Mouse (Mus musculus): ENCODE results near the gene Fkbp11. TPM values are rescaled to one million over a fixed set of nuclear protein-coding genes. Genes with fewer than 3 reads are reported as not detected.
A peak's percentile ranks its signal among the peaks of the same experiment; 100 is the strongest.

Gene Fkbp11
- total and polyA plus RNA-seq, 3 experiments: 4.8 to 5.8 (median 5.1) TPM

DNA sequence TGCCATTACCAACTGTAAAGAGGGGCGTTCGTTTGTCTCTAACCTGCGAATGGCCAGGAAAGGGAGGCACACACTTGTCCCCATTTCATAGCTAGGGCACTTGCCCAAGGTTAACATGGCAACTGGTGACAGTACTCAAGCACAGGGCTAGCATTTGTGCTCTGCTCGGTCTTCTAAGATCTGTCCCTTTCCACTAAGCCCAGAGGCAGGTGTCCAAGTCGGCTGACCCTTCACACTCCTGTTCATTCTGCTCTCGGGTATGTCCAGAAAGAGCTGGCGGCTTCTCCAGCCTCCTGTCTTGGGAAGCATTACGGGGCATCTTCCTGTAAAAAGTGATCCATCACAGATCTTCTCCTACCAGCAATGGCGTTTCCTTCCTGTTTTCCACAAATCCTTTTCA, 368 bp upstream of the Fkbp11 start:
- Histone ChIP-seq H3K79me2 (replicated peaks; ENCODE audit: control insufficient read depth, insufficient read depth, low read length) (no peaks in the 10 kb centered on the region), H3K27me3 (ENCODE audit: control insufficient read depth, insufficient read depth, low read length) (no peaks in the 10 kb centered on the region; the same call in 1 of the 2 replicates), H3K4me3 (peak overlapping the region; percentile 68), H3K9ac (ENCODE audit: low read depth, low read length) (no peak overlapping the region), H3K4me1 (ENCODE audit: control insufficient read depth, insufficient read depth, low read length) (peaks cover 4% of the 10 kb centered on the region), H3K27ac (no peak overlapping the region), H3K36me3 (ENCODE audit: control insufficient read depth, insufficient read depth, low read length) (no peaks in the 10 kb centered on the region)
- intact Hi-C loops (cut with DNase I): no loop called here
- 26% methylated on average over 9 of the region's 9 CpGs for WGBS
- DNase-seq: no peak
- TF ChIP-seq CTCF (IDR thresholded peaks at IDR 0.05): no peak
- 0 out of 2 replicates have a peak, but pooled peaks have one; percentile 3 for TF ChIP-seq POLR2A (IDR thresholded peaks at IDR 0.05; ENCODE audit: insufficient read depth, low read depth, low read length)

- DNase-seq: no peak
- no peak for TF ChIP-seq EP300 (IDR thresholded peaks at IDR 0.05; ENCODE audit: insufficient read depth, low read depth, low read length)
- no peak for TF ChIP-seq CTCF (IDR thresholded peaks at IDR 0.05)
- H3K9ac ChIP-seq (ENCODE audit: low read depth, low read length): no peak overlapping the region
These were observed 1.3 kb downstream of the Fkbp11 start for GRCm38 (mm10) chr15:98726746-98727145.

DNA sequence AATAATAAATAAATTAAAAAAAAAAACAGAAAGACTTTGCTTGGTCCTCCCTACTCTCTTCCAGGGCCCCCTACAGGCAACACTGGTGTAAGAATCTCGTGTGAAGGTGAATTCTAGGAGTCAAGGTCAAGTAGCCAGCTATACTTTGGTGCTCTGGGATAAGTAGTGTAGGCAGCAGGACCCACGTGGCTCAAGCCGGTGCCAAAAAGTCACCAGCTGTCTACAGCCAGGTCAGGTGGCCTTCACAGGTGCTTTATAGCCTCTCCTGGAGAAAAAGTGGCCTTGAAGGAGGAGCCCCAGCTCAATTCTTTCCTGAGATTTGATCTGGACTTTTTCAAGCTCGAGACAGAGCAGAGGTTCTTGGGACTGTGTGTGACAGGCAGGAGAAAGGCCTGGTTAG, 1.9 kb downstream of the Fkbp11 start:
- Histone ChIP-seq H3K79me2 (replicated peaks; ENCODE audit: control insufficient read depth, insufficient read depth, low read length) (no peaks in the 10 kb centered on the region), H3K36me3 (ENCODE audit: control insufficient read depth, insufficient read depth, low read length) (no peaks in the 10 kb centered on the region), H3K4me1 (ENCODE audit: control insufficient read depth, insufficient read depth, low read length) (peaks cover 4% of the 10 kb centered on the region), H3K9ac (ENCODE audit: low read depth, low read length) (no peak overlapping the region), H3K4me3 (no peak overlapping the region), H3K27ac (no peak overlapping the region), H3K27me3 (ENCODE audit: control insufficient read depth, insufficient read depth, low read length) (no peaks in the 10 kb centered on the region; the same call in 1 of the 2 replicates)
- no peak for DNase-seq
- 90% methylated on average over 4 of the region's 4 CpGs for WGBS
- no peak for TF ChIP-seq EP300 (IDR thresholded peaks at IDR 0.05; ENCODE audit: insufficient read depth, low read depth, low read length)
- no peak for TF ChIP-seq CTCF (IDR thresholded peaks at IDR 0.05)
- no peak for TF ChIP-seq POLR2A (IDR thresholded peaks at IDR 0.05; ENCODE audit: insufficient read depth, low read depth, low read length)
- intact Hi-C loops (cut with DNase I): no loop called here

More at GRCm38 (mm10) chr15:98726746-98727145, 1.3 kb downstream of the Fkbp11 start:
- Histone ChIP-seq H3K4me1 (ENCODE audit: control insufficient read depth, insufficient read depth, low read length) (peaks cover 4% of the 10 kb centered on the region), H3K27me3 (ENCODE audit: control insufficient read depth, insufficient read depth, low read length) (no peaks in the 10 kb centered on the region; the same call in 1 of the 2 replicates), H3K27ac (no peak overlapping the region), H3K36me3 (ENCODE audit: control insufficient read depth, insufficient read depth, low read length) (no peaks in the 10 kb centered on the region), H3K4me3 (no peak overlapping the region), H3K79me2 (replicated peaks; ENCODE audit: control insufficient read depth, insufficient read depth, low read length) (no peaks in the 10 kb centered on the region)
- WGBS: 65% methylated on average over 7 of the region's 7 CpGs
- intact Hi-C loops (cut with DNase I): no loop called here

DNA sequence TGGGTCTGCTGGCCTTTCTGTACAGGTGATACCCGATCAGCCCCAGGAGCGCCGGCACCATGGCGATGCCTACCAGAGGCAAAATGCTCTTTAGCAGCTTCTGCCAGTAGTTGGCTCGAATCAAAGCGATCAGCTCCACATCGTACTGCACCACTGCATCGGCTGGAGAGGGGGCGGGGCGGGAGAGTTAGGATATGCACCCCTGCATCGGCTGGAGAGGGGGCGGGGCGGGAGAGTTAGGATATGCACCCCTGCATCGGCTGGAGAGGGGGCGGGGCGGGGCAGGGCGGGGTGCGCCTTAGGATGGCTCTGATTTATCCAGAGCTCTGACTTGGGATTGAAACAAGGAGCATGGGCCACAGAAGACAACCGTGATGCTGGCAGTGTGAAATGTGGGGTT, 3.6 kb downstream of the Fkbp11 start:
- no peak for DNase-seq
- intact Hi-C loops (cut with DNase I): no loop called here
- no peak overlapping the region for H3K9ac ChIP-seq (ENCODE audit: low read depth, low read length)
- no peak for TF ChIP-seq EP300 (IDR thresholded peaks at IDR 0.05; ENCODE audit: insufficient read depth, low read depth, low read length)
- no peak for TF ChIP-seq POLR2A (IDR thresholded peaks at IDR 0.05; ENCODE audit: insufficient read depth, low read depth, low read length)
- H3K27me3 ChIP-seq (ENCODE audit: control insufficient read depth, insufficient read depth, low read length): no peaks in the 10 kb centered on the region; the same call in 1 of the 2 replicates
- H3K79me2 ChIP-seq (replicated peaks; ENCODE audit: control insufficient read depth, insufficient read depth, low read length): no peaks in the 10 kb centered on the region
- no peaks in the 10 kb centered on the region for H3K36me3 ChIP-seq (ENCODE audit: control insufficient read depth, insufficient read depth, low read length)
- no peak overlapping the region for H3K27ac ChIP-seq
- peaks cover 4% of the 10 kb centered on the region for H3K4me1 ChIP-seq (ENCODE audit: control insufficient read depth, insufficient read depth, low read length)
- WGBS: 54% methylated on average over 19 of the region's 19 CpGs
- no peak overlapping the region for H3K4me3 ChIP-seq

DNA sequence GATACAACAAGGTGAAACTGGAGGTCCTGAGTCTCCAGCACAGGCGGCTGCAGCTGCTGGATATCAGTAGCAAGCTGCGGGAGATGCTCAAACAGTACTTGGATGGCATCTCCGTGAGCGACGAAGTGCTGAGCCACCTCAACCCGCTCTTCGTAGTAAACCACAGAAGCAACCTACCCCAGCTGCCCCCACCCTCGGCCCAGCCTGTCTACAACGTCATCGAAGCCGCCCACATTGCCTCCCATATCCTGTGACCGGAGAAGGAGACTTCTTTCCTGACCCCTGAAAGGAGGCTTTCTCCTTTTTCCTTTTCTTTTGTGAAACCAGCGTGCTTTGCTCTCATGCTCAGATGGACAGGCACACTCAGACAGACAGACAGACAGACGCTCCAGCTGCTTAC, 5.1 kb downstream of the Fkbp11 start:
- Histone ChIP-seq H3K36me3 (ENCODE audit: control insufficient read depth, insufficient read depth, low read length) (no peaks in the 10 kb centered on the region), H3K4me3 (no peak overlapping the region), H3K9ac (ENCODE audit: low read depth, low read length) (peak overlapping the region; percentile 40), H3K4me1 (ENCODE audit: control insufficient read depth, insufficient read depth, low read length) (no peaks in the 10 kb centered on the region), H3K79me2 (replicated peaks; ENCODE audit: control insufficient read depth, insufficient read depth, low read length) (no peaks in the 10 kb centered on the region), H3K27ac (no peak overlapping the region), H3K27me3 (ENCODE audit: control insufficient read depth, insufficient read depth, low read length) (no peaks in the 10 kb centered on the region; the same call in 1 of the 2 replicates)
- DNase-seq: peak in 1 of 2 experiments; percentile 32
- WGBS: 39% methylated on average over 14 of the region's 14 CpGs
- intact Hi-C loops (cut with DNase I): no loop called here
- TF ChIP-seq EP300 (IDR thresholded peaks at IDR 0.05; ENCODE audit: insufficient read depth, low read depth, low read length): no peak
- TF ChIP-seq CTCF (IDR thresholded peaks at IDR 0.05): no peak
- no peak for TF ChIP-seq POLR2A (IDR thresholded peaks at IDR 0.05; ENCODE audit: insufficient read depth, low read depth, low read length)

- H3K9ac ChIP-seq (ENCODE audit: low read depth, low read length): no peak overlapping the region
- H3K4me3 ChIP-seq: no peak overlapping the region
- no peaks in the 10 kb centered on the region for H3K4me1 ChIP-seq (ENCODE audit: control insufficient read depth, insufficient read depth, low read length)
- 80% methylated on average over 8 of the region's 8 CpGs for WGBS
- no peaks in the 10 kb centered on the region; the same call in 1 of the 2 replicates for H3K27me3 ChIP-seq (ENCODE audit: control insufficient read depth, insufficient read depth, low read length)
- no peak overlapping the region for H3K27ac ChIP-seq
- no peaks in the 10 kb centered on the region for H3K79me2 ChIP-seq (replicated peaks; ENCODE audit: control insufficient read depth, insufficient read depth, low read length)
- intact Hi-C loops (cut with DNase I): no loop called here
- DNase-seq: no peak
- TF ChIP-seq CTCF (IDR thresholded peaks at IDR 0.05) (no peak), POLR2A (IDR thresholded peaks at IDR 0.05; ENCODE audit: insufficient read depth, low read depth, low read length) (no peak), EP300 (IDR thresholded peaks at IDR 0.05; ENCODE audit: insufficient read depth, low read depth, low read length) (no peak)
- no peaks in the 10 kb centered on the region for H3K36me3 ChIP-seq (ENCODE audit: control insufficient read depth, insufficient read depth, low read length)
These were observed 5.8 kb downstream of the Fkbp11 start for GRCm38 (mm10) chr15:98722191-98722590.

All from heart, adult 2 months (tissue).